Mouse (Mus musculus) neural tube, embryonic 11.5 days (tissue): Measurements from ENCODE around the gene BC025920. TPM values are rescaled to one million over a fixed set of nuclear protein-coding genes. Genes with fewer than 3 reads are reported as not detected.

Source experiments
- ATAC-seq: fragments of 200-750 bp; cut with Nextera tagmentation; 2 replicates; pipeline ENCODE4 v1.8.0; 2017; ENCODE audit warnings: moderate number of reproducible peaks, mild to moderate bottlenecking, moderate TSS enrichment, moderate library complexity; ENCODE audit not compliant: insufficient read depth, low FRiP score, low TSS enrichment
- DNase-seq: peaks from one replicate; pipeline ENCODE4 v3.0.0-alpha.2; 2015; ENCODE audit warnings: low spot score
- H3K27ac ChIP-seq: fragments of 300-500 bp; sonication (generic); 2 replicates; pipeline ENCODE4 v1.5.1; 2014; ENCODE audit warnings: low read depth, mild to moderate bottlenecking, low read length
- H3K27me3 ChIP-seq: fragments of 300-500 bp; sonication (generic); 2 replicates; pipeline ENCODE4 v1.6.1; 2014; ENCODE audit warnings: mild to moderate bottlenecking, low read length, mixed read lengths; ENCODE audit not compliant: control insufficient read depth, insufficient read depth
- H3K36me3 ChIP-seq: fragments of 300-500 bp; sonication (generic); 2 replicates; pipeline ENCODE4 v1.6.1; 2014; ENCODE audit warnings: mild to moderate bottlenecking, low read length, moderate library complexity, mixed read lengths; ENCODE audit not compliant: control insufficient read depth, insufficient read depth
- H3K4me1 ChIP-seq: fragments of 300-500 bp; sonication (generic); 2 replicates; pipeline ENCODE4 v1.6.1; 2014; ENCODE audit warnings: low read length, mixed read lengths; ENCODE audit not compliant: control insufficient read depth, insufficient read depth
- H3K4me2 ChIP-seq: fragments of 300-500 bp; sonication (generic); 2 replicates; pipeline ENCODE4 v1.6.1; 2014; ENCODE audit warnings: low read depth, mild to moderate bottlenecking, moderate library complexity
- H3K4me3 ChIP-seq: fragments of 300-500 bp; sonication (generic); 2 replicates; pipeline ENCODE4 v1.5.1; 2014; ENCODE audit warnings: low read depth, low read length
- H3K9ac ChIP-seq: fragments of 300-500 bp; sonication (generic); 2 replicates; pipeline ENCODE4 v1.6.1; 2014; ENCODE audit warnings: mild to moderate bottlenecking, low read length
- H3K9me3 ChIP-seq: fragments of 300-500 bp; sonication (generic); 2 replicates; pipeline ENCODE4 v1.6.1; 2016; ENCODE audit warnings: low read length; ENCODE audit not compliant: control insufficient read depth
- WGBS: fragments of 180-500 bp; shearing (Covaris S2); extraction: QIAGEN DNeasy Blood & Tissue Kit; methylation state at CpG from one replicate; pipeline ENCODE4 v1.1.7; 2014; 5-methylcytosine and 5-hydroxymethylcytosine counted together
- polyA plus RNA-seq: library from polyadenylated mRNA; unstranded; fragments of >200 nt; fragmentation: Nextera tagmentation; extraction: Ambion mirVana; gene quantifications from 2 replicates; pipeline ENCODE4 v1.2.1, GENCODE M21; 2014

The BC025920 gene
- 0.43 and 0.80 TPM in 2 replicates for polyA plus RNA-seq

GRCm38 (mm10) chr10:81605974-81606751 is at the start of gene BC025920:
BC025920 (plus strand) TSS chr10:81606270.
- Histone ChIP-seq H3K4me3 (peak within 1 kb of the TSS; percentile 47), H3K4me2 (peak within 1 kb of the TSS; percentile 77), H3K4me1 (peaks cover 12% of the 10 kb centered on the region), H3K9me3 (no peaks in the 10 kb centered on the region), H3K9ac (peak within 1 kb of the TSS; percentile 65), H3K36me3 (no peaks in the 10 kb centered on the region), H3K27ac (peak within 1 kb of the TSS; percentile 84), H3K27me3 (peaks cover 7% of the 10 kb centered on the region; the same call in 1 of the 2 replicates)
- under 1% methylated on average over 39 of the region's 39 CpGs for WGBS
- ATAC-seq (peak; percentile 87), DNase-seq (peak; percentile 91)

- no peaks in the 10 kb centered on the region for H3K27me3 ChIP-seq
- H3K9ac ChIP-seq, result no peak overlapping the region
- ATAC-seq (no peak), DNase-seq (no peak)
- no peak overlapping the region for H3K4me3 ChIP-seq
- peaks cover 10% of the 10 kb centered on the region for H3K4me1 ChIP-seq
- H3K4me2 ChIP-seq, result no peak overlapping the region
- 69% methylated on average over 3 of the region's 3 CpGs for WGBS
- no peaks in the 10 kb centered on the region for H3K9me3 ChIP-seq
- H3K36me3 ChIP-seq, result no peaks in the 10 kb centered on the region
- no peak overlapping the region for H3K27ac ChIP-seq
Observed at GRCm38 (mm10) chr10:81556282-81556681, 49.8 kb upstream of the BC025920 start.

GRCm38 (mm10) chr10:81557491-81557890 is 48.6 kb upstream of the BC025920 start:
- Histone ChIP-seq H3K27me3 (no peaks in the 10 kb centered on the region), H3K4me3 (no peak overlapping the region), H3K4me1 (peaks cover 13% of the 10 kb centered on the region), H3K9ac (no peak overlapping the region), H3K36me3 (peaks cover 3% of the 10 kb centered on the region), H3K9me3 (no peaks in the 10 kb centered on the region), H3K27ac (no peak overlapping the region), H3K4me2 (no peak overlapping the region)
- DNase-seq (no peak), ATAC-seq (no peak)
- WGBS, result 52% methylated on average over 1 of the region's 1 CpGs

GRCm38 (mm10) chr10:81559163-81559626 is 46.9 kb upstream of the BC025920 start, which contains the start of gene Aes:
Aes (plus strand) TSS chr10:81559488.
- WGBS, result 1% methylated on average over 31 of the region's 53 CpGs
- DNase-seq (peak; percentile 56), ATAC-seq (peak; percentile 71)
- H3K4me3 ChIP-seq, result peak within 1 kb of the TSS; percentile 90
- H3K9ac ChIP-seq, result peak within 1 kb of the TSS; percentile 98
- H3K4me2 ChIP-seq, result peak within 1 kb of the TSS; percentile 90
- peak within 1 kb of the TSS; percentile 85; the same call in 1 of the 2 replicates for H3K27ac ChIP-seq
- H3K36me3 ChIP-seq, result peaks cover 4% of the 10 kb centered on the region
- no peaks in the 10 kb centered on the region for H3K27me3 ChIP-seq
- no peaks in the 10 kb centered on the region for H3K9me3 ChIP-seq
- peaks cover 22% of the 10 kb centered on the region for H3K4me1 ChIP-seq

GRCm38 (mm10) chr10:81559627-81560539 is 46.2 kb upstream of the BC025920 start:
- H3K4me2 ChIP-seq, result peak overlapping the region; percentile 90
- peak overlapping the region; percentile 98 for H3K9ac ChIP-seq
- no peaks in the 10 kb centered on the region for H3K9me3 ChIP-seq
- H3K4me1 ChIP-seq, result peaks cover 24% of the 10 kb centered on the region
- H3K4me3 ChIP-seq, result peak overlapping the region; percentile 90
- 4% methylated on average over 27 of the region's 36 CpGs for WGBS
- ATAC-seq (peak; percentile 15), DNase-seq (peak; percentile 39)
- H3K27ac ChIP-seq, result peak overlapping the region; percentile 85; the same call in 1 of the 2 replicates
- H3K36me3 ChIP-seq, result peaks cover 6% of the 10 kb centered on the region
- peaks cover 3% of the 10 kb centered on the region; the same call in 1 of the 2 replicates for H3K27me3 ChIP-seq

- DNase-seq, result no peak
- WGBS, result 14% methylated on average over 16 of the region's 16 CpGs
Observed at GRCm38 (mm10) chr10:81560719-81561459, 45.2 kb upstream of the BC025920 start.

GRCm38 (mm10) chr10:81562411-81562810 is 43.7 kb upstream of the BC025920 start:
- H3K27ac ChIP-seq, result no peak overlapping the region
- DNase-seq (no peak), ATAC-seq (no peak)
- H3K27me3 ChIP-seq, result peaks cover 16% of the 10 kb centered on the region
- no peak overlapping the region for H3K4me3 ChIP-seq
- H3K9ac ChIP-seq, result no peak overlapping the region
- H3K9me3 ChIP-seq, result no peaks in the 10 kb centered on the region
- H3K4me1 ChIP-seq, result peaks cover 24% of the 10 kb centered on the region
- 75% methylated on average over 6 of the region's 6 CpGs for WGBS
- H3K36me3 ChIP-seq, result peaks cover 13% of the 10 kb centered on the region
- no peak overlapping the region for H3K4me2 ChIP-seq

More at GRCm38 (mm10) chr10:81560719-81561459, 45.2 kb upstream of the BC025920 start:
- Histone ChIP-seq H3K4me3 (peak overlapping the region; percentile 90), H3K4me1 (peaks cover 24% of the 10 kb centered on the region), H3K9ac (peak overlapping the region; percentile 98), H3K27me3 (peaks cover 6% of the 10 kb centered on the region; the same call in 1 of the 2 replicates), H3K4me2 (peak overlapping the region; percentile 90), H3K36me3 (peaks cover 13% of the 10 kb centered on the region), H3K9me3 (no peaks in the 10 kb centered on the region), H3K27ac (no peak overlapping the region)
- ATAC-seq, result no peak

GRCm38 (mm10) chr10:81563481-81563880 is 42.6 kb upstream of the BC025920 start:
- Histone ChIP-seq H3K4me2 (no peak overlapping the region; the same call in 1 of the 2 replicates), H3K36me3 (peaks cover 13% of the 10 kb centered on the region), H3K9me3 (no peaks in the 10 kb centered on the region), H3K27me3 (peaks cover 20% of the 10 kb centered on the region), H3K9ac (no peak overlapping the region), H3K27ac (no peak overlapping the region), H3K4me1 (peaks cover 27% of the 10 kb centered on the region), H3K4me3 (no peak overlapping the region)
- ATAC-seq (no peak), DNase-seq (no peak)
- 42% methylated on average over 6 of the region's 6 CpGs for WGBS
